Mouse (Mus musculus): Measurements from ENCODE around the gene Tppp3.

- no peak for TF ChIP-seq CTCF (IDR thresholded peaks at IDR 0.05; ENCODE audit: control insufficient read depth, insufficient read depth, low read length)
- no peak for TF ChIP-seq POLR2A (IDR thresholded peaks at IDR 0.05; ENCODE audit: borderline replicate concordance, control insufficient read depth, low read depth, low read length)
These were observed 49.7 kb upstream of the Tppp3 start for GRCm38 (mm10) chr8:105521061-105521460.

Data from bone marrow, adult 2 months (tissue).